Mouse (Mus musculus): ENCODE measurements around the gene Hoxd8. TPM values are rescaled to one million over a fixed set of nuclear protein-coding genes. Genes with fewer than 3 reads are reported as not detected.

Hoxd8 gene
- polyA plus RNA-seq, 1 experiment: 1.4 TPM

- Histone ChIP-seq H3K4me3 (replicated peaks; ENCODE audit: control insufficient read depth, low read depth, low read length) (no peak overlapping the region), H3K27ac (ENCODE audit: control insufficient read depth, insufficient read depth, low read depth, low read length, poor library complexity) (no peak overlapping the region), H3K4me1 (ENCODE audit: control insufficient read depth, insufficient read depth, low read length) (no peaks in the 10 kb centered on the region)
- WGBS: 38% methylated on average over 7 of the region's 7 CpGs
- TF ChIP-seq CTCF (IDR thresholded peaks at IDR 0.05; ENCODE audit: control insufficient read depth, insufficient read depth, low read length) (no peak), POLR2A (IDR thresholded peaks at IDR 0.05; ENCODE audit: borderline replicate concordance, control insufficient read depth, low read depth, low read length) (no peak)
These were observed 33.2 kb downstream of the Hoxd8 start for GRCm38 (mm10) chr2:74737578-74738070.

GRCm38 (mm10) chr2:74738623-74739475 is 34.4 kb downstream of the Hoxd8 start:
- TF ChIP-seq POLR2A (IDR thresholded peaks at IDR 0.05; ENCODE audit: borderline replicate concordance, control insufficient read depth, low read depth, low read length): no peak
- TF ChIP-seq CTCF (IDR thresholded peaks at IDR 0.05; ENCODE audit: control insufficient read depth, insufficient read depth, low read length): no peak
- H3K4me1 ChIP-seq (ENCODE audit: control insufficient read depth, insufficient read depth, low read length): no peaks in the 10 kb centered on the region
- H3K27ac ChIP-seq (ENCODE audit: control insufficient read depth, insufficient read depth, low read depth, low read length, poor library complexity): no peak overlapping the region
- 7% methylated on average over 20 of the region's 20 CpGs for WGBS
- no peak overlapping the region for H3K4me3 ChIP-seq (replicated peaks; ENCODE audit: control insufficient read depth, low read depth, low read length)

GRCm38 (mm10) chr2:74739476-74739800 is 35.0 kb downstream of the Hoxd8 start:
- WGBS: 26% methylated on average over 2 of the region's 2 CpGs
- no peak overlapping the region for H3K27ac ChIP-seq (ENCODE audit: control insufficient read depth, insufficient read depth, low read depth, low read length, poor library complexity)
- no peak overlapping the region for H3K4me3 ChIP-seq (replicated peaks; ENCODE audit: control insufficient read depth, low read depth, low read length)
- no peak for TF ChIP-seq CTCF (IDR thresholded peaks at IDR 0.05; ENCODE audit: control insufficient read depth, insufficient read depth, low read length)
- TF ChIP-seq POLR2A (IDR thresholded peaks at IDR 0.05; ENCODE audit: borderline replicate concordance, control insufficient read depth, low read depth, low read length): no peak
- no peaks in the 10 kb centered on the region for H3K4me1 ChIP-seq (ENCODE audit: control insufficient read depth, insufficient read depth, low read length)

GRCm38 (mm10) chr2:74739869-74740268 is 35.5 kb downstream of the Hoxd8 start:
- 13% methylated on average over 14 of the region's 14 CpGs for WGBS
- TF ChIP-seq CTCF (IDR thresholded peaks at IDR 0.05; ENCODE audit: control insufficient read depth, insufficient read depth, low read length) (no peak), POLR2A (IDR thresholded peaks at IDR 0.05; ENCODE audit: borderline replicate concordance, control insufficient read depth, low read depth, low read length) (no peak)
- Histone ChIP-seq H3K4me1 (ENCODE audit: control insufficient read depth, insufficient read depth, low read length) (no peaks in the 10 kb centered on the region), H3K4me3 (replicated peaks; ENCODE audit: control insufficient read depth, low read depth, low read length) (no peak overlapping the region), H3K27ac (ENCODE audit: control insufficient read depth, insufficient read depth, low read depth, low read length, poor library complexity) (no peak overlapping the region)

GRCm38 (mm10) chr2:74740311-74741091 is 36.1 kb downstream of the Hoxd8 start:
- Histone ChIP-seq H3K4me1 (ENCODE audit: control insufficient read depth, insufficient read depth, low read length) (no peaks in the 10 kb centered on the region), H3K4me3 (replicated peaks; ENCODE audit: control insufficient read depth, low read depth, low read length) (no peak overlapping the region), H3K27ac (ENCODE audit: control insufficient read depth, insufficient read depth, low read depth, low read length, poor library complexity) (no peak overlapping the region)
- 6% methylated on average over 43 of the region's 43 CpGs for WGBS
- TF ChIP-seq CTCF (IDR thresholded peaks at IDR 0.05; ENCODE audit: control insufficient read depth, insufficient read depth, low read length) (no peak), POLR2A (IDR thresholded peaks at IDR 0.05; ENCODE audit: borderline replicate concordance, control insufficient read depth, low read depth, low read length) (no peak)

GRCm38 (mm10) chr2:74741252-74741978 is 37.0 kb downstream of the Hoxd8 start:
- no peaks in the 10 kb centered on the region for H3K4me1 ChIP-seq (ENCODE audit: control insufficient read depth, insufficient read depth, low read length)
- TF ChIP-seq POLR2A (IDR thresholded peaks at IDR 0.05; ENCODE audit: borderline replicate concordance, control insufficient read depth, low read depth, low read length) (no peak), CTCF (IDR thresholded peaks at IDR 0.05; ENCODE audit: control insufficient read depth, insufficient read depth, low read length) (no peak)
- no peak overlapping the region for H3K27ac ChIP-seq (ENCODE audit: control insufficient read depth, insufficient read depth, low read depth, low read length, poor library complexity)
- WGBS: 67% methylated on average over 2 of the region's 3 CpGs
- H3K4me3 ChIP-seq (replicated peaks; ENCODE audit: control insufficient read depth, low read depth, low read length): no peak overlapping the region

GRCm38 (mm10) chr2:74741979-74742277 is 37.5 kb downstream of the Hoxd8 start:
- TF ChIP-seq CTCF (IDR thresholded peaks at IDR 0.05; ENCODE audit: control insufficient read depth, insufficient read depth, low read length) (no peak), POLR2A (IDR thresholded peaks at IDR 0.05; ENCODE audit: borderline replicate concordance, control insufficient read depth, low read depth, low read length) (no peak)
- Histone ChIP-seq H3K27ac (ENCODE audit: control insufficient read depth, insufficient read depth, low read depth, low read length, poor library complexity) (no peak overlapping the region), H3K4me1 (ENCODE audit: control insufficient read depth, insufficient read depth, low read length) (no peaks in the 10 kb centered on the region), H3K4me3 (replicated peaks; ENCODE audit: control insufficient read depth, low read depth, low read length) (no peak overlapping the region)

All from bone marrow, adult 2 months (tissue).